Mouse (Mus musculus): ENCODE results near the gene Bdkrb2.
A peak's percentile ranks its signal among the peaks of the same experiment; 100 is the strongest.

DNA sequence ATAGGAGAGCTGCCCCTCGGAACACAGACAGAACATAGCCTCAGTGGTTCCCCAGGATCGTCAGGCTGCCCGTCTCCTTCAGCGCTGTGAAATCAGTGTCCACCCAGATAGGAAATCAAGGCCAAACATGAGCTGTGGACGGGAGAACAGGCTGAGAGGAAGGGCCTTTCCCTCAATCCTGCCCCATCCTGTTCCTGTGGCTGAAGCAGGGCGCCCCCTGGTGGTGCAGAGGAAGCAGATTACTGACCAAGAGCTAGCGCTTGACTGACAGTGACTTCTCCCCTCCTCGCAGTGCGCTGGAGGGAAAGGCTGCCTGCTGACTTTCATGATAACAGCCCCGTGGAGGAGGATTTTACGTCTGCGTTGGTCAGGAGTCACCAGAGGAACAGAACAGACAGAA lies 21.8 kb downstream of the Bdkrb2 start:
- no peak for TF ChIP-seq EP300 (optimal IDR thresholded peaks at IDR 0.05)
- TF ChIP-seq CTCF (IDR thresholded peaks at IDR 0.05; ENCODE audit: low read depth), result peak; percentile 98
